ENCODE assay signal across 21 mouse cellular contexts in the genomic region with DNA sequence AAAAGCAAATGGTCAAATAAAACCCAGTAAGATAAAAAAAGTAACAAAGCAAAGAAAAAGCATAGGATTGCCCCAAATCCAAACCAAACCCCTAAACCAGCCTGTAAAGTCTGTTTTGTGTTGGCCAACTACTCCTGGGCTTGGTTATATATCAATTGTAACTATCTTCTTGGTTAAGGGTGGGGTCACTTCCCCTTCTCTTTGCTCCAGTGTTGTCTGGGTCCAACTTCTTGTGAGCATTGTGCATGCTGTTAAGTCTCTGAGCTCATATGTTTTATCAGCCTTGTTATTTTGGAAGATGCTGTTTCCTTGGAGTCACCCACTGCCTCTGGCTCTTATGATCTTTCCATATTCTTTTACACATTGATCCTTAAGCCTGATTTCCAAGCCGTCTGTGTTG. TPM values are rescaled to one million over a fixed set of nuclear protein-coding genes. Genes with fewer than 3 reads are reported as not detected.
DNase-seq lines count a peak whose midpoint lies in the region; ATAC-seq lines count a peak whose summit lies in the region.
"Had no signal": no experiment of that assay in that cellular context is flagged by ENCODE, and none has a peak within 500 bp of the region (broad histone marks: within the 10 kb centered on the region; RNA-seq: fewer than 3 reads in every experiment).

No protein-coding gene starts in this region.

- peak overlapping the region; percentile 74 for H3K27ac ChIP-seq in brown adipose tissue, adult 24 weeks (replicated peaks; ENCODE audit: low read depth, low read length)
- H3K27ac ChIP-seq: embryonic facial prominence, embryonic 15.5 days; forebrain, embryonic 12.5 days; hindbrain, embryonic 10.5 days; hindbrain, embryonic 14.5 days; intestine, embryonic 15.5 days had no signal

- DNase-seq in lung, postnatal 36 days, result peak; percentile 41
- DNase-seq in lung, adult 18-20 months, result no peak
- no peak for DNase-seq in kidney, postnatal 14 days
- no peak for DNase-seq in spleen, postnatal 10 days (ENCODE audit: low spot score in 2 of 2)
- DNase-seq: adrenal gland, postnatal 14 days; cerebellum, adult 2 months; cerebellum, postnatal 10 days; embryo, embryonic 11 days; gastrocnemius, postnatal 25 days; heart, adult 18-20 months had no signal

- ATAC-seq in megakaryocyte progenitor cell, adult 5-6 weeks (replicated peaks; ENCODE audit: poor library complexity), result peak; percentile 82
- ATAC-seq in erythroblast, adult 5-6 weeks (replicated peaks; ENCODE audit: low FRiP score, poor library complexity, severe bottlenecking), result no peak
- ATAC-seq: activated CD4-positive, CD25-positive, alpha-beta regulatory T cell, adult 4 months; forebrain, embryonic 16.5 days; intestine, embryonic 15.5 days; Patski had no signal

- H3K4me1 ChIP-seq in brown adipose tissue, adult 24 weeks (ENCODE audit: control insufficient read depth, insufficient read depth, insufficient read length, low read length), result peaks cover 23% of the 10 kb centered on the region
- H3K4me1 ChIP-seq: embryonic facial prominence, embryonic 15.5 days; forebrain, embryonic 12.5 days; hindbrain, embryonic 10.5 days; intestine, embryonic 15.5 days had no signal

- H3K4me3 ChIP-seq in brown adipose tissue, adult 24 weeks (ENCODE audit: insufficient read depth, low read depth, low read length), result no peak overlapping the region
- H3K4me3 ChIP-seq: embryonic facial prominence, embryonic 15.5 days; forebrain, embryonic 12.5 days; hindbrain, embryonic 10.5 days; intestine, embryonic 15.5 days had no signal

RNA-seq across cellular contexts. Expression of gene Fbxw7, which starts 39.4 kb away (rescaled TPM):
- 7.5 and 7.7 TPM in 2 replicates for polyA plus RNA-seq in brown adipose tissue, adult 24 weeks (2012; ENCODE audit: insufficient read depth, insufficient read length, missing spikeins)
- 7.5 and 8.4 TPM in 2 replicates for total RNA-seq in megakaryocyte progenitor cell, adult 5-6 weeks (2015)
- total RNA-seq in megakaryocyte progenitor cell, adult 5-6 weeks (2017), result 10.0 and 18.5 TPM in 2 replicates
- 0.77 and 4.8 TPM in 2 replicates for total RNA-seq in erythroblast, adult 5-6 weeks (2015; ENCODE audit: low replicate concordance)
- 7.5 and 8.4 TPM in 2 replicates for total RNA-seq in erythroblast, adult 5-6 weeks (2017; ENCODE audit: low replicate concordance)
